16 mouse cellular contexts compared by ENCODE assay signal in the genomic region with DNA sequence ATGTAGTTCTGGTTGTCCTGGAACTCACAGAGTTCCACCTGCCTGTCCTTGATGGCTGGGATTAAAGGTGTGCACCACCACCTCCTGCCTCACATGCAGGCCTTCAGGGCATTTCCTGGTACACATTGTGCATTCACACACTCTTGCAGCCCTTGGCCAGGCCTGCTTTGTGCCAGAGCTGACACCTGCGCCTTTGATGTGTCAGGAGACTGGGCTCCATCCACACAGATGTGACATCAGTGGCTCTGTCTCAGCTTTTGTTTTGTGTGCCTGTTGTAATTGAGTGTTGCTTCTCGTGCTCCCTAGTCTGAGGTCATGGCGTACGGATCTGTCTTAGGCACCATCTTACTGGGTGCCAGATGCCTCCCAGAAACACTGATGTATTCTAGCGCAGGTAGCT. TPM values are rescaled to one million over a fixed set of nuclear protein-coding genes. Genes with fewer than 3 reads are reported as not detected.
DNase-seq lines count a peak whose midpoint lies in the region; ATAC-seq and TF ChIP-seq lines count a peak whose summit lies in the region.
"Had no signal": no experiment of that assay in that cellular context is flagged by ENCODE, and none has a peak within 500 bp of the region (broad histone marks: within the 10 kb centered on the region; RNA-seq: fewer than 3 reads in every experiment).

No protein-coding gene starts in this region.

- H3K4me3 ChIP-seq in heart, embryonic 10.5 days: no peak overlapping the region
- no peak overlapping the region for H3K4me3 ChIP-seq in limb, embryonic 11.5 days (ENCODE audit: low read depth, low read length)
- no peak overlapping the region for H3K4me3 ChIP-seq in limb, embryonic 10.5 days
- H3K4me3 ChIP-seq in thymus, adult 2 months (ENCODE audit: control insufficient read depth, insufficient read depth, low read length): no peak overlapping the region
- H3K4me3 ChIP-seq: embryonic facial prominence, embryonic 13.5 days; limb, embryonic 15.5 days; megakaryocyte, embryonic 14.5 days; neural tube, embryonic 12.5 days had no signal

- ATAC-seq in limb, embryonic 11.5 days (ENCODE audit: insufficient number of reproducible peaks, low FRiP score, low TSS enrichment, low read depth): no peak

- H3K27me3 ChIP-seq in heart, embryonic 10.5 days (ENCODE audit: insufficient read depth, poor library complexity, severe bottlenecking): no peaks in the 10 kb centered on the region
- H3K27me3 ChIP-seq in limb, embryonic 11.5 days (ENCODE audit: control insufficient read depth, insufficient read depth, low read length): no peaks in the 10 kb centered on the region
- no peaks in the 10 kb centered on the region for H3K27me3 ChIP-seq in limb, embryonic 10.5 days (ENCODE audit: low read depth, poor library complexity, severe bottlenecking)
- no peaks in the 10 kb centered on the region for H3K27me3 ChIP-seq in thymus, adult 2 months (ENCODE audit: control insufficient read depth, insufficient read depth, low read length)
- H3K27me3 ChIP-seq: embryonic facial prominence, embryonic 13.5 days; limb, embryonic 15.5 days; megakaryocyte, embryonic 14.5 days; neural tube, embryonic 12.5 days had no signal

- peak; percentile 31; the same call in 1 of the 2 replicates for TF ChIP-seq CTCF in thymus, adult 2 months (IDR thresholded peaks at IDR 0.05; ENCODE audit: borderline replicate concordance, control insufficient read depth, extremely low read depth, insufficient read depth, low read length, poor library complexity)

- 0 out of 2 replicates have a peak, but pooled peaks have one; percentile 32 for TF ChIP-seq POLR2A in thymus, adult 2 months (IDR thresholded peaks at IDR 0.05; ENCODE audit: control insufficient read depth, extremely low read depth, insufficient read depth, low read length, poor library complexity)

- 0 out of 2 replicates have a peak overlapping the region, but pooled peaks have one; percentile 2 for H3K27ac ChIP-seq in heart, embryonic 10.5 days
- no peak overlapping the region for H3K27ac ChIP-seq in limb, embryonic 11.5 days (replicated peaks; ENCODE audit: low read depth, low read length)
- H3K27ac ChIP-seq in limb, embryonic 10.5 days: no peak overlapping the region
- H3K27ac ChIP-seq in thymus, adult 2 months (ENCODE audit: control insufficient read depth, insufficient read depth, low read length): peak overlapping the region; percentile 76
- H3K27ac ChIP-seq: embryonic facial prominence, embryonic 13.5 days; limb, embryonic 15.5 days; neural tube, embryonic 12.5 days had no signal

- 0 out of 2 replicates have a peak overlapping the region, but pooled peaks have one; percentile 7 for H3K9ac ChIP-seq in limb, embryonic 11.5 days (ENCODE audit: low read length)
- H3K9ac ChIP-seq: embryonic facial prominence, embryonic 13.5 days; limb, embryonic 15.5 days; lung, embryonic 14.5 days; neural tube, embryonic 12.5 days had no signal

- peaks cover 78% of the 10 kb centered on the region for H3K4me1 ChIP-seq in heart, embryonic 10.5 days
- peaks cover 6% of the 10 kb centered on the region; the same call in 1 of the 2 replicates for H3K4me1 ChIP-seq in limb, embryonic 11.5 days (ENCODE audit: control insufficient read depth, insufficient read depth, low read length)
- H3K4me1 ChIP-seq in limb, embryonic 10.5 days: peaks cover 30% of the 10 kb centered on the region
- peaks cover 63% of the 10 kb centered on the region for H3K4me1 ChIP-seq in thymus, adult 2 months (replicated peaks; ENCODE audit: control insufficient read depth, insufficient read depth, low read length)

- intact Hi-C loops in heart, postnatal 25 days (cut with DNase I): no loop called here

- 87% methylated on average over 5 of the region's 5 CpGs for WGBS in heart, embryonic 10.5 days
- 80% methylated on average over 5 of the region's 5 CpGs for WGBS in limb, embryonic 11.5 days
- 82% methylated on average over 5 of the region's 5 CpGs for WGBS in limb, embryonic 10.5 days
- WGBS in thymus, adult 2 months: 17% methylated on average over 5 of the region's 5 CpGs

- peaks cover 37% of the 10 kb centered on the region for H3K36me3 ChIP-seq in heart, embryonic 10.5 days
- peaks cover 21% of the 10 kb centered on the region; the same call in 1 of the 2 replicates for H3K36me3 ChIP-seq in limb, embryonic 11.5 days (ENCODE audit: control insufficient read depth, insufficient read depth, low read length)
- H3K36me3 ChIP-seq in limb, embryonic 10.5 days: peaks cover 66% of the 10 kb centered on the region
- peaks cover 16% of the 10 kb centered on the region for H3K36me3 ChIP-seq in thymus, adult 2 months (ENCODE audit: control insufficient read depth, insufficient read depth, low read length)

- DNase-seq in heart, embryonic 10.5 days (ENCODE audit: low spot score): no peak
- DNase-seq in heart, postnatal 25 days (ENCODE audit: low spot score): no peak
- no peak for DNase-seq in limb, embryonic 11.5 days (ENCODE audit: low spot score)
- DNase-seq in limb, embryonic 10.5 days (ENCODE audit: low spot score): no peak
- DNase-seq in ZHBTc4 (ENCODE audit: low read depth, low spot score): peak; percentile 53
- DNase-seq in thymus, adult 2 months: peak; percentile 76
- no peak for DNase-seq in testis, postnatal 14 days (ENCODE audit: low spot score)
- DNase-seq in kidney, postnatal 36 days: no peak
- DNase-seq: adrenal gland, postnatal 25 days; cerebellum, postnatal 14 days; kidney, postnatal 14 days; lung, embryonic 14.5 days had no signal

- H3K9me3 ChIP-seq in heart, embryonic 10.5 days: no peaks in the 10 kb centered on the region
- no peaks in the 10 kb centered on the region for H3K9me3 ChIP-seq in limb, embryonic 11.5 days (ENCODE audit: control insufficient read depth, low read length)
- no peaks in the 10 kb centered on the region for H3K9me3 ChIP-seq in limb, embryonic 10.5 days (replicated peaks)
- H3K9me3 ChIP-seq: embryonic facial prominence, embryonic 13.5 days; limb, embryonic 15.5 days; megakaryocyte, embryonic 14.5 days; neural tube, embryonic 12.5 days had no signal

- H3K4me2 ChIP-seq in limb, embryonic 11.5 days (ENCODE audit: low read depth, severe bottlenecking): no peak overlapping the region
- H3K4me2 ChIP-seq: embryonic facial prominence, embryonic 13.5 days; limb, embryonic 15.5 days; lung, embryonic 14.5 days; neural tube, embryonic 12.5 days had no signal

RNA-seq across cellular contexts. Expression of gene Prrc2b, which starts 30.5 kb away (rescaled TPM):
- polyA plus RNA-seq in heart, embryonic 10.5 days (2016; fragmentation: Nextera tagmentation; extraction: Ambion mirVana): 44.1 and 54.6 TPM in 2 replicates
- total RNA-seq in heart, postnatal 25 days (2021): 10 to 100 TPM; 79.0 to 89.8 TPM
- polyA plus RNA-seq in limb, embryonic 11.5 days (2014; fragmentation: Nextera tagmentation; extraction: Ambion mirVana): 62.5 and 72.5 TPM in 2 replicates
- polyA plus RNA-seq in limb, embryonic 10.5 days (2016; fragmentation: Nextera tagmentation; extraction: Ambion mirVana): 71.2 and 80.3 TPM in 2 replicates
- polyA plus RNA-seq in thymus, adult 2 months (2012; rRNA removed): 104 and 134 TPM in 2 replicates

RNA-seq across cellular contexts. Expression of gene Pomt1, which starts 55.0 kb away (rescaled TPM):
- polyA plus RNA-seq in heart, embryonic 10.5 days (2016; fragmentation: Nextera tagmentation; extraction: Ambion mirVana): 18.8 and 24.2 TPM in 2 replicates
- 10 to 100 TPM; 13.5 to 14.9 TPM for total RNA-seq in heart, postnatal 25 days (2021)
- 18.7 TPM in 2 replicates for polyA plus RNA-seq in limb, embryonic 11.5 days (2014; fragmentation: Nextera tagmentation; extraction: Ambion mirVana)
- 21.1 and 24.1 TPM in 2 replicates for polyA plus RNA-seq in limb, embryonic 10.5 days (2016; fragmentation: Nextera tagmentation; extraction: Ambion mirVana)
- 36.4 and 42.1 TPM in 2 replicates for polyA plus RNA-seq in thymus, adult 2 months (2012; rRNA removed)

Comparison
In these comparisons a context has a peak if more than half of its experiments do, and no peak if none do; other contexts are left out.
1. DNase-seq: peak in ZHBTc4 (single experiment) and thymus, adult 2 months (single experiment); none in heart, embryonic 10.5 days (single experiment), heart, postnatal 25 days (single experiment), limb, embryonic 11.5 days (single experiment), limb, embryonic 10.5 days (single experiment), testis, postnatal 14 days (single experiment) and kidney, postnatal 36 days (0 of 2).
2. H3K27ac ChIP-seq: peak in heart, embryonic 10.5 days (single experiment) and thymus, adult 2 months (single experiment); none in limb, embryonic 11.5 days (single experiment) and limb, embryonic 10.5 days (single experiment).